Mouse (Mus musculus) adrenal gland, adult 18-20 months (tissue): ENCODE measurements at regions not wholly inside any gene's neighbourhood (a gene's known extent, or its start where the extent isn't known, plus 50 kb on each side); places are given as distances from the start of the nearest gene placed in this dataset.

Experiments
- DNase-seq, 2 experiments: peaks; one replicate each; pipeline ENCODE4 v3.0.0; 2021 to 2022; ENCODE audit warnings: low spot score in 2 of 2

DNA sequence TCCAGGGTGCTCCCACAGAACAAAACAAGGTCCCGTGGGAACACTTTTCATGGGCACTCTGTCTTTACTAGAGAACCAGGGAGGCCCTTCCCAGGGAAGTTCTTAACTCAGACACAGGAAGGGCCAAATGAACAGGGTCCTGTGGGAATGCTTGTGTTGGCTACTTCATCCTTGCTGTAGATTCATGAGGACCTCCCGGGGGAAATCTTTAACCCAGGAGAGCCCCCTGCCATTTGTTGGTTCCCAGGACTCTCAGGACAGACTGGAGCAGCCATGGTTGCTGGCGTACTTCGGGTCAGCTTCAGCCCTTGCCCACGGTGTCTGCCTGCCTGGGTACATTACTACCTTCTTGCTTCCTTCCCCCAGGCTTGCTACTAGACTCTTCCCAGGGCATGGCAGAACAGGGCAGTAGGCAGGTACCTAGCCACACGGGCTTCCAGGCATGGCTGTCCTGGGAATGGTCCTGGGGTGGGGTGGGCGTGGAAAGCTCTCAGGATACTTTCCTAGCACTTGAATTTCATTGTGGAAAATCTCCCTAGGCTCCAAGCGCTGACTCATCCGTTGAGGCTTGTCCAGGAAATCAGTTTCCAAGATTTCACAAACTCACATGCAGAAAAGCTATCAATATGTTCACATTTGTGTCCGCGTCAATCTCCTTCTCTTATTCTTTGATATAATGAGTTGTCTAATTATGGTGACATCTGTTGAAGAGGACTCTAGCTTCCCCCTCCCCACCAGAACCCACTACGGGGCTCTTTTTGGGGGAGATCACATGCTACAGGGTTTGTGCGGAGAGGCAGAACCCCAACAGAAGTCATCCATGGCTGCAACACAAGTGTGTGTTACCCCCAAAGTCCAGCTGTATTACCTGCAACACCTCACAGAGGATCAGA is 148.6 kb downstream of the Sec61b start:
- DNase-seq: no peak

DNA sequence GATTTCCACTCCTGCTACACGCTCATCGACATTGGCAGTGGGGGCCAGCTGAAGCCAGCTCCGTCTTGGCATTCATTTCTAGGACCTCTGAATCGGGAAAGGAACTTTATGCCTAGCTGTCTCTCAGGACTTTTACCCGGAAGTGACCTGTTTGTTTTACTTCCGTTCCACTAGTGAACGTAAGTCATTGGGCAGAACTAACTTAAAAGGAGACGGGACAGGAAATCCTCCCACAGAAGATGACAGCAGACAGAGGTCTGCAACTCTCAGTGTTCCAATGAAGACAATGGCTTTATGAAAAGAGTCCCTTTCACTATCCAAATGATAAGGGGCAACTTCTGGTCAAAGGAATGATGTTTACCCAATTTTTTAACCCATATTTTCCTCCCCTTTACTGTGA is 155.5 kb downstream of the Sec61b start:
- no peak for DNase-seq

DNA sequence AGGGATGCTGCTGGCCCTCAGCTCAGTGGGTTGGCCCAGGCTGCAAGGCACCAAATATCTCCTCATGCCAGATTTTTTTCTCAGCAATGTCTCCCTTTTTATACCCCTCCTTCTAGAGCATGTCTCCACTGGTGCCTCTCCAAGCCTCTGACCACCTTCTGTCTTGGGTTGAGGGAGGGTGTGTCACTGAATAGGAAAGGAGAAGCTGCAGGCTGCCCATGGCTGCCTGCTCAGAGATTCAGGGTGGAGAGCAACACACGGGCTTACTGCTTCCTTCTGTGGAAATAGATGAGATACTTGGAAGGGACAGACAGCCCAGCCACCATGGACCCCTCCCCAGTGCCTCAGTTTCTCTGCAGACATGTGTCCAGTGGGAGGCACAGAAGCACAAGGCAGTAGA is 156.0 kb downstream of the Sec61b start:
- DNase-seq: no peak

DNA sequence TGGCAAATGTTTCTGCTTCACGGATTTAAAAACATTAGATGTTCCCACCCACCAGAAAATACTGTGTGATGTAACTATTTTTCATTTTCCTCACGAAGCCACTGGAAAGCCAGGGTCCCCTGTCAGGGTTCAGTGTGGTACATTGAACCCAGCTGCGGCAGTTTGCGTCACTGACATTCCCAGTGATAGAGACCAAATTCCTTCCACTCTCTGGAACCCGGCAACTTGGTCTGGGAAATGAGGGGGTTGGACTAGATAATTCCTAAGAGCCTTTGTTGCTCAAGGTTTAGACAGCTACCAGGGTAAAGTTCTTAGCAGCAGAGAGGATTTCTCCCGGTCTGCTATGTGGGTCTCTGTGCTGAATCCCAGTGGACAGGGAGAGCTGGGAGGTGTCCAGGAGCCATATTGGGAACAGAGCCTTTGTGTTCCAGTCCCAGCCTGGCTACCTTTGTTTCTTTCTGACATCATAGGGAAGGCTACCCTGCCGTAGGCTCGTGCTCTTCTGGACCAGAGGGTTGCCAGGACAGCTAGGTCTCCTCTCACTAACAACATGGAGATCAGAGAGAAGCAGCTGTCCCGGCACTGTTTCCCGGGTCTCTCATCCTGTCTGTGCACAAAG is 164.5 kb downstream of the Sec61b start:
- DNase-seq: no peak

DNA sequence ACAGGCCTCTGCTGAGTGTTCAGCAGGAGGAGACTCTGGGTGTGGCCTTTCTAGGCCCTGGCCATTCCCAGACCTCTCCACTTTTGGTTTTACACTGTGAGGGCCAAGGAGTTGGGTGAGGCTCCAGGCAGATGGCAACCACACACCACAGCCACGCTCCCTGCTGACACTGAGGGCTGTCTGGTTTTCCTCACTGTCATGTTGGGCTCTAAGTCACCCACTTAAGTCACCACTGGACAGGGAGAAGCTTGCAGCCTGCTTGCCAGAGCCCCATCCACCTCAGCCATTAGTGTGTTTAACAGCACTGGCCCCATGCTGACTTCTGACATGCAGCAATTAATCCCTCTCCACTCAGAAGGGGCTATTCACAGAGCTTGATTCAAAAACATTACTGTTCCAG is 170.6 kb downstream of the Sec61b start:
- DNase-seq: no peak

GRCm38 (mm10) chr4:47648701-47649100 is 174.2 kb downstream of the Sec61b start:
- no peak for DNase-seq

GRCm38 (mm10) chr4:47649951-47650350 is 175.5 kb downstream of the Sec61b start:
- DNase-seq: no peak

DNA sequence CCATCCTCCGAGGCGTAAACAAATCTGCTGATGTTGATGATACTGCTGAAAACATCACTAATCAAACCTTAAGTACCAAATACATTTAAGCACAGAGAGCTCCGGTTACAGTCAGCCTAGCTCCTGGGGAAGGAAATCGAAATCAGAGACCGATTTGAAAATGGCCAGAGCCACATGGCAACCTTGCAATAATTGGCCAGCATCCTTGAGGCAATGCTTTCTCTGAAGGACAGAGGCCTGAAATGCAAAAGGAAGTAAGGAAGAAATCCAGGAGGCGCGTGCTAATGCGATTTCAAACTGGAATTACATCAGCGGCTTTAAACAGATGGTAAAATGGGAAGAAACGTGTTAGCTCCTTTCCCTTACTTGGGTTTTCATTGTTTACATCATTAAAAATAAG is 177.1 kb downstream of the Sec61b start:
- DNase-seq: no peak

GRCm38 (mm10) chr4:47653143-47653542 is 178.7 kb downstream of the Sec61b start:
- DNase-seq: no peak

DNA sequence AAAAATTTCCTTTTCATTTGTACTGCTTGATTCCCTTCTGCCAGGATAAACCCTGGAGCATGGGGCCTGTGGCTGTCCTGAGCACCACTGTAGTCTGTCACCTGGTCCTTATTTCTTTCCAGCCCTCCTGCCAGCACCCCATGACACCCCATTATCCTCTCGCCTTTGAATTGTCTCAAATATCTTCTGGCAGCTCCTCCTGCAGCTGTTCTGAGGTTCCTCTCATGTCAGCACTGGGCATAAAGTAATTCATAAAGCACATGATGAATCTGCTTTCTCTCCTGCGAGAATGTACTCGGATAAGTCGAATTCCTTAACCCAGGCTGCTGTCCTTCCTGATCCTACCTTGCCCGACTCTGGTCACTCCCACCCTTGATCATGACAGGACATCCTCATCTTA is 195.1 kb downstream of the Sec61b start:
- no peak for DNase-seq

GRCm38 (mm10) chr4:47670476-47670875 is 196.0 kb downstream of the Sec61b start:
- DNase-seq: peak in 1 of 2 experiments; percentile 8

DNA sequence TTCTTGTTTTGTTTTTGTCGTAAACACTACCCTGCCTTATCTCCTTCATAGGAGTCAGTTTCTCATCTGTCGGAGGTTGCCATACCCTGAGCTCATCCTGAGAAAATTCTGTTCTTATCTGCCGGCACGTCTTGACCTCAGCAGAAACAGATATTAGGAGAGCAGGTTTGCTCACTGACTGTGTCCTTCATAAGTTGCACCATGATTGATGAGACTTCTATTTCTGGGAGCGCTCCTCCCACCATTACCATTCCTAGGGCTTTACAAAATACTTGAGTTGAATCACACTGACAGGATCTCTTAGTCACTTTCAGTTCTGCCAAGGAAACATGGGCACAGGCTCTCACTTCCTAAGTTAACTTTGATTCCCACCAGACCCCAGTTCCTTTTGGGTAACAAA is 196.9 kb downstream of the Sec61b start:
- DNase-seq: no peak

GRCm38 (mm10) chr4:47681141-47681540 is 206.7 kb downstream of the Sec61b start:
- DNase-seq: no peak

GRCm38 (mm10) chr4:47691207-47691606 is 216.7 kb downstream of the Sec61b start:
- DNase-seq: no peak

DNA sequence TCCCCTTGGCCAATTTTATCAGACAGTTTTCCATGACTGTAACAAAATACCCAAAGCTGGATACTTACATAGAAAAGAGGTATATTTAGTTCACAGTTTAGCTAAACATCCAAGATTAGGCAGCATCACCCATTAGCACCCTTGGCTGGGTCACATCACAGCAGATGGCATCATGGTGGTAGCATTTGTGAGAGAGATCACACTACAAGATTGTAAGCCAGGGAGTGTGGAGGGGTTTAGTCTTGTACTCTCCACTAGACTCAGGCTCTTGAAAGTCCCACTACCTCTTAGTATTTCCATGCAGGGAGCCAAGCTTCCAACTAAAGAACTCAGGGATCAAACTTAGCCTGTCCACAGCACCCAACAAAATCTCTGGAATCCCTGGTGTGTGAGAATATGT is 218.2 kb downstream of the Sec61b start:
- no peak for DNase-seq

- DNase-seq: no peak
These were observed 218.8 kb downstream of the Sec61b start for GRCm38 (mm10) chr4:47693221-47693620.

GRCm38 (mm10) chr4:47697071-47697470 is 222.6 kb downstream of the Sec61b start:
- DNase-seq: no peak

GRCm38 (mm10) chr4:47698514-47698913 is 224.1 kb downstream of the Sec61b start:
- DNase-seq: no peak

DNA sequence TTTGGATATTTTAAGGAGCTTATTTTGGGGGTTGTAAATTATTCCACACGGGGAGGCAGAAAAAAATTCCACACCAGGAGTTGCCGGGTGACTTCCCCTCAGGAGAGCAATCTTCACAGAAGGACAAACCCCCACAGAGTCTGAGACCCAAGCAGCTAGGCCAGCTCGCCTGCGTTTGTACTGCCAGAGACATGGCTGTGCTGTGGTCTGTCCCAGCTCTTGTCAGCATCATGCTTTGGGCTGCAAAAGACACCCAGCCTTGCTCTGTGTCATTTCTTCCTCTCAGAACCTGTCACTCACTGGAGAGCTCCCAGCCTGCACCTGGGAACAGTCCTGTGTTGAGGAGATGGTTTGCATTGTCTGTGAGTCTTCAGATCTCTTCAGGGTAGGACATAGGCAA is 224.5 kb downstream of the Sec61b start:
- DNase-seq: no peak

DNA sequence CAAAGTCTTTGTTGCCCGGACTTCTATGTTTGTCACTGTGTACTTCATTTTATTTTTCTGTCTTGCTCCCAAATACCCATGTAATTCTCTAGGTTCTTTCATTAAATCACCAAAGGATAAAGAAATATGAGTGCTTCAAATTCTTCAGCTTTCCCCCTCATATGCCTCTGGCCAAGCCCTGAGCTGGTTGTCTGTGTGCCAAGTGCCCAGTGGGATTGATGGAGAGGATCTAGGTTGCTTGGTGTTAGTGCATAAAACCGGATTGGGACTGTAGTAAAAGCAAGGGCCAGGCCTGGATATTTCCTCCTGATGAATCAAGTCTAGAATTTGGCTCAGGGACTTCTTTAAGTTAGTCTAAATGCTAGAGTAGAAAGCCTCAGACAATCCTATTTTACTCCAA is 229.0 kb downstream of the Sec61b start:
- no peak for DNase-seq

DNA sequence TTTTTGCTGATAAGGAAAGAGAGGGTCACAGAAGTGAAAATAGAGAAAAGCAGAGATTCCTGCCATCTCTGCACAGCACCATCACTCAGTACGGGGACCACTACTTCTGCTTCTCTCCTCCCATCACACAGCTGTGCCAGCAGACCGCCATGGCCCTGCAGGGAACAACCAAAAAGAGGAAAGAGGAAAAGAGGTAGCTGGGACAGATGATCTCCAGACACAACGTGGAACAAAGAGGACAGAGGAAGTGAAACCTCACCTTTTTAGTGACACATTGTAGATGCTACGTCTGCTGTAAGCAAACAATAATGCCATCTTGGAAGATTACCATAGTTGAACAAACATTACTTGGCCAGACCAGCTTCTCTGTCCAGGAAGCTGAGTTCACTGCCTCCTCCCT is 230.1 kb downstream of the Sec61b start:
- DNase-seq: no peak

DNA sequence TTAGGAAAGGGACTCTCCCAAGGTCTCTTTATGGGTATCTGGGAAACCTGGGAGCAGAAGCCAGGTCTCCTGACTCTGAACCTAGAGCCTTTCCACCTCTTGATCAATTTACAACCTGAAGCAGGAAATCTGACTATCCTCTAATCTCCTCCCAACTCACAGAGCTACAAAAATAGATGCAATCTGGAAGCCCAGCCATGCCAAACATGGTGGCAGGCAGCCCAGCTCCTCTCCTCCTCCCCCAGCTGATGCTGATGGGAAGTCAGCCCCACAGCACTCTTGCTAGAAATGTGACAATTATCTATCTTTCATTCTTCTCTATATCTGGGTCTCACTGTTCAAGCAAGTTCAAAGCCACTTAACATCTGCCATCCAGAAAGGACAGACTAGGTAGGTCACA is 233.5 kb downstream of the Sec61b start:
- no peak for DNase-seq

- no peak for DNase-seq
These were observed 238.9 kb downstream of the Sec61b start for GRCm38 (mm10) chr4:47713387-47713786.
